Mouse (Mus musculus) forebrain, embryonic 15.5 days (tissue): ENCODE results near the gene Eif3a. TPM values are rescaled to one million over a fixed set of nuclear protein-coding genes. Genes with fewer than 3 reads are reported as not detected.

Source experiments
- ATAC-seq: fragments of 200-750 bp; cut with Nextera tagmentation; replicated peaks from 2 replicates; pipeline ENCODE4 v1.8.0; 2017; ENCODE audit warnings: mild to moderate bottlenecking, moderate TSS enrichment, moderate library complexity
- H3K27ac ChIP-seq: fragments of 300-500 bp; sonication (generic); replicated peaks from 2 replicates; pipeline ENCODE4 v1.5.1; 2015; ENCODE audit warnings: mild to moderate bottlenecking, inconsistent platforms
- H3K27me3 ChIP-seq: fragments of 300-500 bp; sonication (generic); 2 replicates; pipeline ENCODE4 v1.6.1; 2015; ENCODE audit warnings: inconsistent platforms
- H3K36me3 ChIP-seq: fragments of 300-500 bp; sonication (generic); 2 replicates; pipeline ENCODE4 v1.6.1; 2015; ENCODE audit warnings: mild to moderate bottlenecking, inconsistent platforms
- H3K4me1 ChIP-seq: fragments of 300-500 bp; sonication (generic); 2 replicates; pipeline ENCODE4 v1.6.1; 2015; ENCODE audit warnings: inconsistent platforms
- H3K4me2 ChIP-seq: fragments of 300-500 bp; sonication (generic); replicated peaks from 2 replicates; pipeline ENCODE4 v1.6.1; 2015; ENCODE audit warnings: mild to moderate bottlenecking, inconsistent platforms
- H3K4me3 ChIP-seq: fragments of 300-500 bp; sonication (generic); 2 replicates; pipeline ENCODE4 v1.5.1; 2015; ENCODE audit warnings: mild to moderate bottlenecking, inconsistent platforms
- H3K9ac ChIP-seq: fragments of 300-500 bp; sonication (generic); replicated peaks from 2 replicates; pipeline ENCODE4 v1.6.1; 2015; ENCODE audit warnings: mild to moderate bottlenecking, inconsistent platforms
- H3K9me3 ChIP-seq: fragments of 300-500 bp; sonication (generic); 2 replicates; pipeline ENCODE4 v1.6.1; 2016; ENCODE audit warnings: inconsistent platforms
- WGBS: fragments of 180-500 bp; shearing (Covaris S2); methylation state at CpG from one replicate; pipeline ENCODE4 v1.1.7; 2015; ENCODE audit warnings: mixed read lengths; 5-methylcytosine and 5-hydroxymethylcytosine counted together
- polyA plus RNA-seq: library from polyadenylated mRNA; unstranded; fragments of >200 nt; fragmentation: Nextera tagmentation; extraction: Ambion mirVana; gene quantifications from 2 replicates; pipeline ENCODE4 v1.2.1, GENCODE M21; 2015

Gene Eif3a
- polyA plus RNA-seq, result 110 and 113 TPM in 2 replicates

DNA sequence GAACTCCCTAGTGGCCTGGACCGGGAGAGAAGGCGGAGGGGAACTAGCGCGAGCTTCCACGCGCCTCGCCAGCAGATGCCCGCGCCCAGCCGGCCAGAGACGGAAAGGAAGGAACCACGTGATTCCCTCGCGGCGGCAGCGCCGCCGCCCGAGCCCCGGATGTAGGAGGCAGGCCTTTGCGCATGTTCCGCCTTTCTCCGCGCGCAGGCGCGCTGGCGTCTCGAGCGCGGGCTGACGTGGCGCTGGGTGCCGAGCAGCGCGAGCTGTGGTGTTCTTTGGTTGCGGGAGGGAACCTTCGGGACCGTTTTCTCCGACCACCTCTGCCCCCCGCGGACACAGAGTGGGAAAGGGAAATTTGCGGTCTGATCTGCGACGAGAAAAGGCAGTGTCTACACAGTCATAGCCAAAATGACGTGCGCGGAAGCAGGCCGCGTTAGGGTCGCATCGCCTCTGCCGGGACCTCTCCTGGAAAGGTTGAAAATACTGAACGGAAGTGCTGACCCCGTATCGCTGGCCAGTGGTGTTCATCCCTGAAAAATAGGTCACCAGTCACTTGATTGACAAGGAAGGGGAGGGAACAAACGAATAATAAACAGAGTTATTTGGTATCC lies at the start of gene Eif3a:
TSS of gene Eif3a (minus strand) at position 108 of the 611 bp plus-strand sequence.
- Histone ChIP-seq H3K9me3 (no peaks in the 10 kb centered on the region), H3K4me3 (peak within 1 kb of the TSS; percentile 100), H3K27me3 (no peaks in the 10 kb centered on the region), H3K4me1 (peaks cover 39% of the 10 kb centered on the region), H3K4me2 (peak within 1 kb of the TSS; percentile 55), H3K9ac (peak within 1 kb of the TSS; percentile 100), H3K27ac (peak within 1 kb of the TSS; percentile 97), H3K36me3 (no peaks in the 10 kb centered on the region)
- WGBS, result under 1% methylated on average over 52 of the region's 57 CpGs
- ATAC-seq, result peak; percentile 98

DNA sequence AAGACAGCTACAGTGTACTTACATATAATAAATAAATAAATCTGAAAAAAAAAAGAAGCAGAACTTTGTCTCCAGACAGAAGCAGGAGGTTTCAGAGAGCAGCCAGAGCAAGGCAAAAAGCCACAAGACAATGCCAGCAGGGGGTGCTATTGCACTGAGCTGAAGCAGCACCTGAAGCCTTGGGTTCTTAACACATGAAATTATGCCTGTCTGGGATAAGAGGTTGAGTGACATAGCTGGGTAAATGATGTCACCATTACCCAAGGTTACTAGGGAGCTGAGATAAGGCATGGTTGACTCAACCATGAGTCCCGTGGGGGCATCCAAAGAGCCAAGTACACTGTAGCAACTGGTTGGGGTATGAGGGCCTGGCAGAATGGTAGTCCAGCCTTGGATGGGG lies 47.3 kb upstream of the Eif3a start:
- no peaks in the 10 kb centered on the region for H3K4me1 ChIP-seq
- no peaks in the 10 kb centered on the region for H3K9me3 ChIP-seq
- no peak overlapping the region for H3K4me2 ChIP-seq
- WGBS, result 73% methylated on average over 1 of the region's 1 CpGs
- no peaks in the 10 kb centered on the region for H3K27me3 ChIP-seq
- no peak overlapping the region for H3K4me3 ChIP-seq
- H3K9ac ChIP-seq, result no peak overlapping the region
- H3K36me3 ChIP-seq, result peaks cover 64% of the 10 kb centered on the region
- peak; percentile 46 for ATAC-seq
- H3K27ac ChIP-seq, result no peak overlapping the region

GRCm38 (mm10) chr19:60818677-60819076 lies 28.2 kb upstream of the Eif3a start:
- H3K36me3 ChIP-seq, result peaks cover 65% of the 10 kb centered on the region
- H3K4me2 ChIP-seq, result no peak overlapping the region
- 93% methylated on average over 6 of the region's 6 CpGs for WGBS
- H3K27me3 ChIP-seq, result no peaks in the 10 kb centered on the region
- no peak overlapping the region for H3K27ac ChIP-seq
- ATAC-seq, result no peak
- no peak overlapping the region for H3K9ac ChIP-seq
- H3K4me3 ChIP-seq, result no peak overlapping the region
- H3K9me3 ChIP-seq, result no peaks in the 10 kb centered on the region
- H3K4me1 ChIP-seq, result no peaks in the 10 kb centered on the region

- H3K27ac ChIP-seq, result no peak overlapping the region
- peaks cover 19% of the 10 kb centered on the region for H3K36me3 ChIP-seq
- whole genome bisulfite sequencing, result 95% methylated on average over 6 of the region's 6 CpGs
- H3K4me3 ChIP-seq, result no peak overlapping the region
- ATAC-seq, result no peak
- H3K9me3 ChIP-seq, result no peaks in the 10 kb centered on the region
- no peak overlapping the region for H3K9ac ChIP-seq
- no peak overlapping the region for H3K4me2 ChIP-seq
- peaks cover 9% of the 10 kb centered on the region for H3K4me1 ChIP-seq
- H3K27me3 ChIP-seq, result no peaks in the 10 kb centered on the region
Measured at GRCm38 (mm10) chr19:60813133-60813532, 22.7 kb upstream of the Eif3a start.

GRCm38 (mm10) chr19:60812036-60812389 lies 21.6 kb upstream of the Eif3a start:
- H3K9me3 ChIP-seq, result no peaks in the 10 kb centered on the region
- H3K27ac ChIP-seq, result peak overlapping the region; percentile 68; the same call in 1 of the 2 replicates
- WGBS, result 9% methylated on average over 10 of the region's 10 CpGs
- H3K36me3 ChIP-seq, result peaks cover 17% of the 10 kb centered on the region
- H3K9ac ChIP-seq, result peak overlapping the region; percentile 79
- H3K27me3 ChIP-seq, result no peaks in the 10 kb centered on the region
- peak overlapping the region; percentile 51 for H3K4me2 ChIP-seq
- H3K4me3 ChIP-seq, result peak overlapping the region; percentile 75
- peaks cover 9% of the 10 kb centered on the region for H3K4me1 ChIP-seq
- ATAC-seq, result no peak

DNA sequence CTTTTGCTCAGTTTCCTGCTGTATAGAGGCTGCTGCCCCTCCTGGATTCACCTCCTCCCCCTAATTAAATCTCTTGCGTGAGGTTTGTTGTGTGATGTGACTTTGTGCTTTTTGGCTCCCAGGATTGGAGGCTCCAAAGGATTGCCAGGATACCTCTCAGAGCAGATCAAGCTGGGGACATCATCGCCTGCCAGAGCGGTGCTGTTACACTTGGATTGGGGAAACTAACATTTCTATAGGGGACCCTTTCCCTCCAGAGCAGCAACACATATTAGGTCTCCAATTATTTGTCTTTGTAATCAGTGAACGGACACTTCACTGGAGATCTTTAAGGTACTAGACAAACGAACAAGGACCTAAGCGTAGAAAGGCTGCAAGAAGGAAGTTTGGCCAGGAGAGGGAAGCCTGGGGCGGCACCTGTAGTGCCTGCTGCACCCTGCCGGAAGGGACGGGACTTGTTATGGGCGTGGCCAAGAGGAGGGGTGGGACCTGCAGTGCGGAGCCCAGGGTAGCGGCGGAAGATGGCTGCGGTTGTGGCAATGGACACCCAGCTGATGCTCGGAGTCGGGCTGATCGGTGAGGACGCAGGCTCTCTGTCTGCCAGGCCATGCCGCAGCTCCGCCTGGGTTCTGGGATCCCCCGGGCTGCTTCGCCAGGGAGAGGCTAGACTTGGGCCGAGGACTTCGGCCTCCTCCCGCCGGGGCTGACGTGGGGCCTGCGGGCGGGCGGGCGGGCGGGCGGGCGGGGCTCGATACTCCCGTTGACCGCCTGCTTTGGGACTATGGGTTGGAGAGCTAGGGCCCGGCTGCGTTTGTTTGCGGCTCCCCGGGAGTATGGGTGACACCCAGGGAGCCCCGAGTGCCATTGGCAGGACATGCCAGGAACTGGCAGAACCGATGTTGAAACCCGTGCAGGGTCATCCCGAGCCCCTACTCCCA lies 20.9 kb upstream of the Eif3a start, which contains the start of gene Fam45a:
TSS of gene Fam45a (plus strand) at position 488 of the 938 bp plus-strand sequence.
- H3K27ac ChIP-seq, result peak within 1 kb of the TSS; percentile 68
- 2% methylated on average over 40 of the region's 45 CpGs for WGBS

DNA sequence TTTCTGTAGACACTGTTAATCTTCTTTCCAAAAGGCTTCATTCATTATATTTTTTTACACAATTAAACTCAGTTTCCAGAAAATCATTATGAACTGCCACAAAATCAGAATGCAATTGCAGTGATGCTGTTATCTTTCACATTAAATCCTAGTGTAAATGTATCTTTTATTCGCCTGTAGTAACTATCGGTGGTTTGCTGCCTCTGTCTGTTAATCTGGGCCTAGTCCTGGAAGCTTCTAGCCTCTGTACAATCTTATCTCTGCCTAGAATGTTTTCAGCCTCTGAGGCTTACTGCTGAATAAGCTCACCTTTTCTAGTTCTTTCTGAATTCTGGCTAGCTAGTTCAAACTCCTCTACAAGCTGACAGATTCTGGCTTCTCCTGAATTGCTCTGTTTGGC lies 19.5 kb upstream of the Eif3a start:
- WGBS, result 91% methylated on average over 2 of the region's 2 CpGs
- ATAC-seq, result no peak

More for the DNA sequence above, 20.9 kb upstream of the Eif3a start, which contains the start of gene Fam45a:
- H3K9me3 ChIP-seq, result no peaks in the 10 kb centered on the region
- peak within 1 kb of the TSS; percentile 79 for H3K9ac ChIP-seq
- H3K36me3 ChIP-seq, result peaks cover 12% of the 10 kb centered on the region
- peaks cover 9% of the 10 kb centered on the region for H3K4me1 ChIP-seq
- H3K27me3 ChIP-seq, result no peaks in the 10 kb centered on the region
- peak within 1 kb of the TSS; percentile 51 for H3K4me2 ChIP-seq
- peak within 1 kb of the TSS; percentile 75 for H3K4me3 ChIP-seq
- ATAC-seq, result peak; percentile 100

GRCm38 (mm10) chr19:60804903-60805302 lies 14.4 kb upstream of the Eif3a start:
- 70% methylated on average over 2 of the region's 2 CpGs for WGBS

More for the DNA sequence above, 19.5 kb upstream of the Eif3a start:
- H3K36me3 ChIP-seq, result peaks cover under 1% of the 10 kb centered on the region; the same call in 1 of the 2 replicates
- H3K4me2 ChIP-seq, result no peak overlapping the region
- no peak overlapping the region for H3K9ac ChIP-seq
- peaks cover 9% of the 10 kb centered on the region for H3K4me1 ChIP-seq
- H3K27me3 ChIP-seq, result no peaks in the 10 kb centered on the region
- H3K4me3 ChIP-seq, result no peak overlapping the region
- no peak overlapping the region for H3K27ac ChIP-seq
- H3K9me3 ChIP-seq, result no peaks in the 10 kb centered on the region

GRCm38 (mm10) chr19:60799867-60800569 lies 9.6 kb upstream of the Eif3a start:
- 78% methylated on average over 7 of the region's 7 CpGs for WGBS

More at GRCm38 (mm10) chr19:60804903-60805302, 14.4 kb upstream of the Eif3a start:
- Histone ChIP-seq H3K27me3 (no peaks in the 10 kb centered on the region), H3K4me3 (no peak overlapping the region), H3K36me3 (no peaks in the 10 kb centered on the region), H3K9me3 (no peaks in the 10 kb centered on the region), H3K9ac (no peak overlapping the region), H3K27ac (no peak overlapping the region), H3K4me1 (no peaks in the 10 kb centered on the region), H3K4me2 (no peak overlapping the region)
- no peak for ATAC-seq

DNA sequence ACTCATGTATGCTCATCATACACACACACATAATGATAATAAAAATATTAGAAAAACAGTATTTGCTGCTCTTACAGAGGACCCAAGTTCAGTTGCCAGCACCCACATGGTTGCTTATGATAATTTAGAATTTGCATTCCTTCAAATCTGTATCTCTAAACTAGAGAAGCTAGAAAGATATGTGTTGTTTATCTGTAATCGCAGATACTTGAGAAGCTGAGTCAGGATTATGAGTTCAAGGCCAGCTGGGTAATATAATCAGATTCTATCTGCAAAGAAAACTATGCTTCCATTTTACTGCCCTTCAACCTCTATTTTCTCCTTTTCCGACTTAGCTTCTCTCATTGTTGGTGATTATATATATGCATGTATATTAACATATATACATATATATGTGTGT lies 7.0 kb upstream of the Eif3a start:
- Histone ChIP-seq H3K4me2 (no peak overlapping the region), H3K27me3 (no peaks in the 10 kb centered on the region), H3K36me3 (no peaks in the 10 kb centered on the region), H3K4me1 (no peaks in the 10 kb centered on the region), H3K4me3 (no peak overlapping the region), H3K9me3 (no peaks in the 10 kb centered on the region), H3K9ac (no peak overlapping the region), H3K27ac (no peak overlapping the region)
- no peak for ATAC-seq
- WGBS, result 93% methylated on average over 2 of the region's 2 CpGs

More at GRCm38 (mm10) chr19:60799867-60800569, 9.6 kb upstream of the Eif3a start:
- no peak overlapping the region for H3K9ac ChIP-seq
- H3K4me3 ChIP-seq, result no peak overlapping the region
- H3K9me3 ChIP-seq, result no peaks in the 10 kb centered on the region
- H3K4me2 ChIP-seq, result no peak overlapping the region
- no peak overlapping the region for H3K27ac ChIP-seq
- no peaks in the 10 kb centered on the region for H3K36me3 ChIP-seq
- no peak for ATAC-seq
- no peaks in the 10 kb centered on the region for H3K27me3 ChIP-seq
- no peaks in the 10 kb centered on the region for H3K4me1 ChIP-seq

DNA sequence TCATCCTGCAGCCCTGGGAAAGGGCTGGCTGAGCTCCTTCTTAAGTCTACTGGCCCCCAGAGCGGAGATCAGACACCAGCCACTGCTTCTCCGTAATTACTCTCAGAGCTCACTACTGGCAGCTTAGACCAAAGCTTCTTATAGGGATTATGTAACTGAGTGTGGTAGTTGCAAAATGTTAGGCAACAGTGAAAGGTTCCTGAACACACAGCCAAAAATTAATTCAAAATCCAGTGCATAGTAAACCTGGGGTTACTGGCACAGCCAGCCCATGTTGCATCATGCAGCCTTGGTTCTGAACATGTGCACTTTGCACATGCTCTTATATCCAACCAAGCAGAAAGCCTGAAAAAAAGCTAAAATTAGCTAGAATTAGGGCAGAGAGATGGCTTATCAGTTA lies 4.8 kb upstream of the Eif3a start:
- Histone ChIP-seq H3K4me1 (peaks cover 3% of the 10 kb centered on the region; the same call in 1 of the 2 replicates), H3K4me3 (no peak overlapping the region), H3K9ac (no peak overlapping the region), H3K4me2 (no peak overlapping the region), H3K36me3 (no peaks in the 10 kb centered on the region), H3K27ac (no peak overlapping the region), H3K9me3 (no peaks in the 10 kb centered on the region), H3K27me3 (no peaks in the 10 kb centered on the region)
- 75% methylated on average over 2 of the region's 2 CpGs for WGBS
- no peak for ATAC-seq
